Mouse (Mus musculus) olfactory bulb, adult 2 months (tissue): ENCODE data around the gene Zup1. TPM values are rescaled to one million over a fixed set of nuclear protein-coding genes. Genes with fewer than 3 reads are reported as not detected.
"Not testable (repeated sequence)": the region's sequence is repeated elsewhere in the genome, so short reads cannot be mapped to it uniquely, and the experiment has no call there.

ENCODE experiments used
- H3K27ac ChIP-seq: fragments of 200-500 bp; 2 replicates; pipeline ENCODE4 v1.5.1; 2012; ENCODE audit warnings: low read depth, low read length; ENCODE audit not compliant: insufficient read depth
- H3K4me1 ChIP-seq: fragments of 200-500 bp; 2 replicates; pipeline ENCODE4 v1.6.1; 2012; ENCODE audit warnings: low read length; ENCODE audit not compliant: control insufficient read depth, insufficient read depth
- H3K4me3 ChIP-seq: fragments of 200-500 bp; 2 replicates; pipeline ENCODE4 v1.5.1; 2012; ENCODE audit warnings: mild to moderate bottlenecking, low read depth, low read length, moderate library complexity; ENCODE audit not compliant: insufficient read depth
- CTCF ChIP-seq: fragments of 200-500 bp; IDR thresholded peaks from 2 replicates; pipeline ENCODE4 v1.5.1; 2012; ENCODE audit warnings: low read depth, mild to moderate bottlenecking, low read length, moderate library complexity; ENCODE audit not compliant: insufficient read depth
- POLR2A ChIP-seq: fragments of 200-500 bp; IDR thresholded peaks from 2 replicates; pipeline ENCODE4 v1.6.1; 2012; ENCODE audit warnings: mild to moderate bottlenecking, low read depth, low read length, moderate library complexity; ENCODE audit not compliant: insufficient read depth
- WGBS: fragments of 180-500 bp; shearing (Covaris S2); methylation state at CpG from one replicate; pipeline ENCODE4 v1.1.7; 2018; 5-methylcytosine and 5-hydroxymethylcytosine counted together
- polyA plus RNA-seq: library from polyadenylated mRNA; stranded (reverse); fragments of >200 nt; gene quantifications from 2 replicates; pipeline ENCODE4 v1.2.4, GENCODE M21; 2012; ENCODE audit warnings: low replicate concordance; ENCODE audit not compliant: missing spikeins, insufficient read depth, insufficient read length

The Zup1 gene
- polyA plus RNA-seq, 1 experiment: 240 TPM

DNA sequence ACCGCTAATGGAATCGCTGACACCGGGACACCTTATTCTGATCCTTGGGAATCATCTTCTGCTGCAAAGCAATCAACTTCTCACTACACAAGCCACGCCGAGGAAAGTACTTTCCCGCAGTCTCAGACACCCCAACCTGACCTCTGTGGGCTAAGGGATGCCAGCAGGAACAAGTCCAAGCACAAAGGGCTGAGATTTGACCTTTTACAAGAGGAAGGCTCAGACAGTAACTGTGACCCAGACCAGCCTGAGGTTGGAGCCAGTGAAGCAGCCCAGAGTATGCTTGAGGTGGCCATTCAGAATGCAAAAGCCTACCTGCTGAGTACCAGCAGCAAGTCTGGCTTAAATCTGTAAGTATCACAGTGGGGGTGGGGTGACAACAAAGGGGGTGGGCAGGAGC is 45.6 kb downstream of the Zup1 start:
- H3K27ac ChIP-seq: no peak overlapping the region
- H3K4me1 ChIP-seq: peaks cover 3% of the 10 kb centered on the region; the same call in 1 of the 2 replicates
- H3K4me3 ChIP-seq: peak overlapping the region; percentile 52
- TF ChIP-seq POLR2A: no peak
- no peak for TF ChIP-seq CTCF
- WGBS: 2% methylated on average over 6 of the region's 6 CpGs

DNA sequence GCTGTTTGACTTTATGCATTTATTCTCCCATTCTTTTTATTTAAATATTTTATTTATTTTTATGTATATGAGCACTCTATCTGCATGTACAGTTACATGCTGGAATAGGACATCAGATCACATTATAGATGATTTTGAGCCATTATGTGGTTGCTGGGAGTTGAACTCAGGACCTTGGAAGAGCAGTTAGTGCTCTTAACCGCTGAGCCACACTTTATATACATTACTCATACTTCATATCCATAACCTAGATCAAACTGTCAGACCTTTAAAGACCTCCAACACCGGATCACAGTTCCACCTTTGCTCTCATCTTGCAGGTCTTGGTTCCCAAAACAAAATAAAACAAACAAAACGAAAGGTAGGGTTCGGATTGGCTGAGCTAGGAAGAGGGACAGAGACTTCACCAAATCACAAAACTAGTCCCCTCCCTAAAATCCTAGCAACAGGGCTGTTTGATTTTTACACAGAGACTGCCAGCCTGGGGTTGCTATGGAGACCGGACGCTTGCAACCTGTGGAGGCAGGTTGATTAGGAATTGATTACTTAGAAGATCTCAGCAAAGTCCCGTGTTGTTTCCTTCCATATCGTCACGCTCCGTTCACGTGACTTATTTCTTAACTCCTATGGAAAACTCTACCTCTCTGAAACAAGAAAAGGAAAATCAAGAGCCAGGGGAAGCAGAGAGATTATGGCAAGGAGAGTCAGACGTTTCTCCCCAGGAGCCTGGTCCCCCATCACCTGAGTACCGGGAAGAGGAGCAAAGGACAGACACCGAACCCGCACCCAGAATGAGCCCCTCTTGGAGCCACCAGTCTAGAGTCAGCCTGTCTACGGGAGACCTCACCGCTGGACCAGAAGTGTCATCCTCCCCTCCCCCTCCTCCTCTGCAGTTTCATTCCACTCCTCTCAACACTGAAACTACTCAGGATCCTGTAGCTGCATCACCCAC is 46.3 kb downstream of the Zup1 start, which contains the start of gene Rsph4a:
Gene Rsph4a, plus strand, starts transcription at position 582 of the 952 bp plus-strand sequence.
- TF ChIP-seq POLR2A: no peak
- no peak for TF ChIP-seq CTCF
- H3K4me1 ChIP-seq: peaks cover 3% of the 10 kb centered on the region; the same call in 1 of the 2 replicates
- no peak within 1 kb of the TSS for H3K27ac ChIP-seq
- 5% methylated on average over 17 of the region's 17 CpGs for WGBS
- peak within 1 kb of the TSS; percentile 52 for H3K4me3 ChIP-seq

DNA sequence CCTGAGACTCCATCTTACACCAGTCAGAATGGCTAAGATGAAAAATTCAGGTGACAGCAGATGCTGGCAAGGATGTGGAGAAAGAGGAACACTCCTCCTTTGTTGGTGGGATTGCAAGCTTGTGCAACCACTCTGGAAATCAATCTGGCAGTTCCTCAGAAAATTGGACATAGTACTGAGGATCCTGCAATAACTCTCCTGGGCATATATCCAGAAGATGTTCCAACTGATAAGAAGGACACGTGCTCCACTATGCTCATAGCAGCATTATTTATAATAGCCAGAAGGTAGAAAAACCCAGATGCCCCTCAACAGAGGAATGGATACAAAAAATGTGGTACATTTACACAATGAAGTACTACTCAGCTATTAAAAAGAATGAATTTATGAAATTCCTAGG is 49.5 kb downstream of the Zup1 start:
- not testable (repeated sequence) for H3K4me3 ChIP-seq, H3K27ac ChIP-seq
- WGBS: 95% methylated on average over 1 of the region's 1 CpGs

DNA sequence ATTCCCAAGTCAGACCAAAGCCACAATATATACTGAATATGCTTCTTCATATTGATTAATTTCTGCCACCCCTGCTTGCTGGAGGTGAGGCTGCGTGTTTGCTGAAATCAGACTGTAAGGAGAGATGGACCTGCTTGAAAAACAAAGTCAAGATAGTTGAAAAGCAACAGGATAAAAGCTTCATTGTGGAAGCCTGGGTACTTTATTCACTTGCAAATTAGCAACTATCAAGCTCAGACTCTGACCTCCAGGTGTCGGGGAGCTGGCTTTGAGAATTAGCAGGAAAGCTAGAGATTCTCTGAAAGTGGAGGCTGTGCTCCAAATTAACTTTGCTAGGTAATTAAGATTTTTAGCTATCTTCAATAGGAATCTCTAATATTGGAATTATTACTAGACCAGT is 68.7 kb downstream of the Zup1 start:
- not testable (repeated sequence) for H3K4me1 ChIP-seq, H3K27ac ChIP-seq, H3K4me3 ChIP-seq
- 80% methylated on average over 2 of the region's 2 CpGs for WGBS

More for the DNA sequence above, 49.5 kb downstream of the Zup1 start:
- not testable (repeated sequence) for H3K4me1 ChIP-seq

GRCm38 (mm10) chr10:33872672-33873398 is 78.2 kb downstream of the Zup1 start:
- TF ChIP-seq CTCF (no peak), POLR2A (no peak)
- H3K4me3 ChIP-seq: no peak overlapping the region
- no peaks in the 10 kb centered on the region for H3K4me1 ChIP-seq
- WGBS: 90% methylated on average over 2 of the region's 2 CpGs
- no peak overlapping the region for H3K27ac ChIP-seq

GRCm38 (mm10) chr10:33870441-33870840 is 80.6 kb downstream of the Zup1 start:
- Histone ChIP-seq H3K4me1 (no peaks in the 10 kb centered on the region), H3K27ac (no peak overlapping the region), H3K4me3 (no peak overlapping the region)
- no peak for TF ChIP-seq CTCF
- no peak for TF ChIP-seq POLR2A
- WGBS: 15% methylated on average over 1 of the region's 1 CpGs

Other genes with a start within 250 kb of the Zup1 start
- not detected in 2 replicates for gene Sult3a2, start 164.6 kb downstream of the Zup1 start, polyA plus RNA-seq
- gene Sult3a1, start 93.5 kb downstream of the Zup1 start, polyA plus RNA-seq: not detected in 2 replicates
- not detected in 2 replicates for gene Rsph4a, start 46.2 kb downstream of the Zup1 start, polyA plus RNA-seq
- gene Rwdd1, start 68.4 kb upstream of the Zup1 start, polyA plus RNA-seq: not detected in 2 replicates
- not detected in 2 replicates for gene Trappc3l, start 86.3 kb upstream of the Zup1 start, polyA plus RNA-seq
- not detected in 2 replicates for gene Calhm4, start 93.0 kb upstream of the Zup1 start, polyA plus RNA-seq
- gene Calhm5, start 145.2 kb upstream of the Zup1 start, polyA plus RNA-seq: not detected in 2 replicates
- gene Calhm6, start 176.7 kb upstream of the Zup1 start, polyA plus RNA-seq: not detected in 2 replicates